Mouse (Mus musculus) layer of hippocampus, adult 11-12 months (tissue): ENCODE results near the gene Ghrhr.

Experiments used
- DNase-seq: peaks from one replicate; pipeline ENCODE4 v3.0.0; 2022; ENCODE audit warnings: low spot score

The Ghrhr gene

DNA sequence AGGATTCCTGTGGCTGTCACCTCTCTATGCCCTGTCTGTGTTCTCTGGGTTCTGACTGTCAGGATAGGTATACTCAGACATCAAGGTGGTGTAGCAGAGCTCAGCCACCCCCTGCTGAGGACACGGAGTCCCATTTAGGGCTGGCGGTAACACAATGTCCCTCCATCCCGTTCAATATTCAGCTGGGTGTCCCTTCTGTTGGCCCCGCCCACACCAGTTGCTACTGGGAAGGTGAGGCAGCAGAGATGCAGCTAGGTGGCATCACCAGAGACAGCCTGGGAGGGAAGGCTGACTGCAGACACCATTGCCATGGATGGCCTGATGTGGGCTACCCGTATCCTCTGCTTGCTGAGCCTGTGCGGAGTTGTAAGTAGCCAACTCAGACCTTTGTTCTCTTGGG lies at the start of gene Ghrhr:
Gene Ghrhr, plus strand, starts transcription at position 220 of the 400 bp plus-strand sequence.
- DNase-seq: no peak

DNA sequence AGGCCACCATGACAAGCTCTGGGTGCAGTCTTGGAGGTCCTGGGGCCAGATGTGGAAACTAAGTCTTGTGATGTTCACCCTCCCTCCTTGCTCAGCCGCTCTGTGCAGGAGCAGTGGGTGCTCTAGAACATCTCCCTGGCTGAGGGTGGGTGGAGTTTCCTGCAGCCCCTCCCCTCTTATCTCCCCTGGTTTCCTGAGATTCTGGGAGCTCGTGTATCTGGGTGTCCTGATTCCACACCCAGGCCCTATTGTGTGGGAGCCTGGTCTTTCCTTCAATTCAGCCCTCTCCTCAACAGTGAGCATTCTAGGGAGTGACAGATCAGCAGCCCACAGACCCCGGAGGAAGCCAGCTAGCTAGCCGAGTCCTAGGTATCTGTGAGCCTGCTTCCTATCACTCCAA lies 49.8 kb upstream of the Ghrhr start:
- no peak for DNase-seq

DNA sequence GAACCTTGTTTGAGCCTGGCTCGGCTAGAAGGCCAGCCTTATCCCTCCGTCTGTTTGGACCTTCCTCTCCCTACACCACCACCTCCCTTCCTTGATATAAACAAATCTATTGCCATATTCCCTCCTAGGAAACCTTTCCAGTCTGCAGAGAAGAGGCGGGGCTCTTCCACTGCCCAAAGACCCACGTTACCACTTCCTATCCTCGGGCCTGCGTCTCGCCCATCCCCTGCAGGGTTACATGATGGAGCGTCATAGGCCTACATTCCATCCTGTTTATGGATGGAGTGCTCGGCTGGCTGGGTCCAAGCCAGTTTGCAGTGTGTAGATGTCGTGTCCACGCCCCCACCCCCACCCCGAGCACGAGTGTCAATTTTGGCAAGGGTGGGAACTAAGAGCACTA lies 48.8 kb upstream of the Ghrhr start:
- no peak for DNase-seq

DNA sequence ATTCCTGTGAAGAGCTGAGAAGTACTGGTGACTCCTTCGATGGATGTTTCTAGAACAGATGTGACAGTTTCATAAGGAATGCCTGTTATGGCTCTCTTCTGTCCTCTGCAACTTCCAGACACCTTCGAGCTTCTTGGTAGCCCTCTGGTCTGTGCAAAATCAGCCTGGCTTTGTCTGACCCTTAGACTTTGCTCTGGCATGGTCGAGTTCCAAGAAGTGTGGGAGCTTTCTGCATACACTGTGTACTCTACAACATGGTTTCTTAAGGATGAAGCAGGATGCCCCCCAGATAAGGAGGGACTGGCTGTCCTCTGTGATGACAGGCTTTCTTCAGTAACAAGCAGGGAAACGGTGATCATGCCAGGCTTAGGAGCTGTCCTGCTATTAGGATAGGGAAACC lies 47.9 kb upstream of the Ghrhr start:
- DNase-seq: no peak

DNA sequence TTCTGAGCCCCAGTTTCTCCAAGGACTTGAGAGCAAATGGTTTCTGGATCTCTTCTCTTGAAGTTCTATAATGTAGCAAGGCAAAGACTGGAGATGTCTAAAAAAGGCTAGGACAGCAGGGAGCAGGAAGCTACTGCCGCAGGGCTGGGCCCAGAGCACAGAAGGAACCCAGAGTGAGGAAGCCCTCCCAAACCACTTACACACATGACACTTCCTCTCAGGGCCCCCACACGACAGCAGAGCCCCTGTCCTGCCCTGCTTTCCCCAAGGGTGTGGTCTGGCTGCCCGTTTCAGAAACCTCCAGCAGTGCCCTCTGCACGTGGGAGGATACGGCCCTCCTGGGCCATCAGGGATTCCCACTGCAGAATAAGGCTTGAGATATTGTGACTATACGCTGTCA lies 44.8 kb upstream of the Ghrhr start:
- no peak for DNase-seq

DNA sequence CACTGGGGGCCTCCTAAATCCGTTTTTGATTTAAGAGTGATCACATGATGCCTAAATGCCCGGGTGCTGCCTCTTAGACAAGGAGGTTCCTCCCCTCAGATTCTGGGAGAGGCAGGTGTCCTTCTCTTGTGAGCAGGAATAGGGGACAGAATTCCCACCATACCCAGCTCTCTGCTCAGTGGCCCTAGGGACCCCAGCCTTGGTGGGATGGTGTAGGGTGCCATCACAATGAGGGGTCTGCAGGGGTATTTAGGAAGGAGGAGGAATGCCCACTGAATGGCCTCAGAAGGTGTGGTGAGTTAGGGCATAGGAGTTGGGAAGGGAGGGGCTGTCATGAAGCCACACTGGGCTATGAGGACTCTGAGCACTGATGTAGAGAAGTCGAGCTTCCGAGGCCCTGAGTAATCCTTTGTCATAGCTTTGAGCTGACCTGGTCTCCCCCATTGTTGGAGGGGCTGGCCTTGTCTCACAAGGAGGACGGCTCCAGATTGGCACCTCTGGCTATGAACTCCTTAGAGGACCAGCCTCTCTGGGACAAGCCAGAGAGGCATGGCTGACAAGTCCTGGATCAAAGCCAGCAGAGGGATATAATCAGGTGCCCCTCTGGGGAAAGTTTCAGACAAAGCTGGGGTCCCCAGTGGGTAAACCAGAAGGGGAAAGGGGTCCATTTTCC lies 43.9 kb upstream of the Ghrhr start:
- no peak for DNase-seq

DNA sequence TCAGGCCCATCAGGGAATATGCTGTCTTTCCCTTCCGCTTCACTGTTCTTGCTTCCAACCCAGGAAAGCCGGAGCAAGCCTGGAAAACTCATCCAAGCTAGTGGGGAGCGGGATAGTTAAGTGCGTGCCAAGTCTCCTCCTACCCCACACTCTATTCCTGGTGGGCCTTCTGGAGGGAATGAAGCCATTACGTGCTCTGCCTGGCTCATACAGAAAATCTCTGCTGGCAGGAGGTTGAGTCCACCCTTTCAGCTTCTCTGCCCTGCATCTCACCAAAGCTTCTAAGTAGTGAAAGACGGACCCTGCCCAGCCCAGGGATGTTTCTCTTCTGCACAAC lies 43.4 kb upstream of the Ghrhr start:
- DNase-seq: no peak

DNA sequence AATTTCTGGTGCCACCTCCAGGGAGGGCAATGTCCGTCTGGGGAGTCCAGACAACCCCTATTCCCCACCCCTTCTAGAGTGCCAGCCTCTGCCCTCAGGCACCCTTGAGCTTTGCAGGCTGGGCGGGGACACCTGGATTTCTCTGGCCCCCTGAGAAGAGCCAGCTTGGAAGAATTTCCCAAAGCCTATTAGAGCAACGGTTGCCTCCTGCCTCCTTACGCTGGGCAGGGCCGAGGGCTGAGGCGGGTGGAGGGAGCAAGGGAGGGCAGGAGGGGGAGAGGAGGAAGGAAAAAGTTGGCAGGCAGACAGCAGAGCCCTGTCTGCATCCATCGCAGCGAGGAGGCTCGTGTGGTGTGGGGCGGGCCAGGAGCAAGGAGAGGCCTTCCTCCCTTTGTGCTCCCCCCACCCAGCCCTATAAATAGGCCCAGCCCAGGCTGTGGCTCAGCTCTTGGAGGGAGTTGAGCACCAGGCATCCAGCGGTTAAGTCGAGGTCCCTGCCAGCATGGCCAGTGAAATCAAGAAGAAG lies 40.0 kb upstream of the Ghrhr start, which contains the start of gene Aqp1:
Gene Aqp1, plus strand, starts transcription at position 444 of the 526 bp plus-strand sequence.
- DNase-seq: no peak

DNA sequence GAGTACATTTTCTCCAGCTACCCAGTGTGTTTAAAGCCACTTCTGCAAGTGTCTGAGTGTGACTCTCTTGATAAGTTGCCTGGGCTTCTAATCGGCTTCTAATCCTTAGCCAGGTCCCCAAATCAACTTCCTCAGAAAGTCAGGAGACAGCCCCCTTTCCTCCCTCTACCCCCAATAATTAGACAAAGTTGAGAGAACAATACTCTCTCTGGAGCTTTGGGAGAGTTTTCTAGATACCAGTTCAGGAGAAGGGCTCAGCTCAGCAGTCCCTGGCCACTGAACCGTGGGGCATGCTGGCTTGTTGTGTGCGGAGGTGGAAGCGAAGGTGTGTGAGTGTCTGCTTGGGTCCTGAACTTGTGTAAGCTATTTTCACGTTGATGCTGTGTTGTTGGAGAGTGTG lies 38.9 kb upstream of the Ghrhr start:
- DNase-seq: no peak

DNA sequence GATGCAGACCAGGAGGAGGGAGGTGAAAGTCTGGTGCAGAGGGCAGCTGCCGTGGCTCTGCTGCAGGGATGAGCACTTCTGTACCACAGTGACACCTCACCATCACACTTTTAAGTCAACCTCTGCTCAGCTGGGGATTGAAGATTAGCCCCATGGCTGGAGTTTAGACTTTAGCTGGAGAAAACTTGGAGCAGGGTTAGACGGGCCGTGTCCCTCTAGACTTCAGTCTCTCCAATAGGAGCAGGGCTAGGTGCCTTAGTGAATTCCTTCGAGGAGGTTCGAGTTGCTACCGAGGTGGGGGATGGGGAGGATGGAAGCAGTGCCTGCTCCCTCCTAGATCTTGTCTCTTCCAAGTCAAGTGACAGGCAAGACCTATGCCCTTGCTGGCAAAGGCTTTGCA lies 38.0 kb upstream of the Ghrhr start:
- no peak for DNase-seq

DNA sequence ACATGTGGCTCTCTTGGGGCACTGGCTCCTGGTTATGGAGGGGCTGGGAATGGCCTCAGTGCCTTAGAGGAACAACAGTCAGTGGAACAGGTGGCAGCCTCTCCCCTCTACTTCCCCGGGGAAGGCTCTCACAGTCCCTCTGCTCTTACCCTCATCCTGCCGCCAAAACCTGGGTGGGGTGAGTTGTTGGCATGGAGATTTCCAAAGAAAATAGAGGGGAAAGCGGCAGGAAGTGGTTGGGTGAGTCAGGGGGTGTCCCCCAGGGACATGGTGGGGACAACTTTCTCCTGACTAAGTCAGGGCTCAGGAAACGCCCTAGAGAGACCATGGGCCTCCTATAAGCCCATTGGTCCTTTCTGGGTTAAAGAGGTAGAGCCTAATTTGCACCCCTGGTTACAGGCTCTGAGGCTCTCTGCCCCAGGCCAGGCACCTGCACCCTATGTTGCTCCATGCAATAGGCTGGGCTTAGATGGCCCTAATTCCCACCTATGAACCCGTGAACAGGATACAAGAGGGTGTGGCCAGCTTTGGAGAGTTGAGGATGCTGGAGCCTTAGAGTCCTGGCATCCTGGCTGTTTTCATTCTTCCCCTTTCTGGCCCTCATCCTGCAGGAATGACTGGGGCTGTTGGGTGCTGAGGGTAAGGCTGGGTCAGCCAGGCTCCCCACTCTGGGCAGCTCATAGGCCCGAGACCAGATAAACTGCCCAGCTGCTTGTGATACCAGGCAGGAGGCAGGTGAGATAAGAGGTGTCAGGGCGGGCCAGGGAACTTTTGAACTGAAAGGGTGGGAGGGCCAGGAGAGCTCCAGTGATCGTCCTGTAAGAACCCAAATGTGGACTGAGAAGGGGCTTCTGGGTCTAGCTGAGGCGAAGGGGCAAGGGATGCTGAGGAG lies 36.9 kb upstream of the Ghrhr start:
- no peak for DNase-seq

DNA sequence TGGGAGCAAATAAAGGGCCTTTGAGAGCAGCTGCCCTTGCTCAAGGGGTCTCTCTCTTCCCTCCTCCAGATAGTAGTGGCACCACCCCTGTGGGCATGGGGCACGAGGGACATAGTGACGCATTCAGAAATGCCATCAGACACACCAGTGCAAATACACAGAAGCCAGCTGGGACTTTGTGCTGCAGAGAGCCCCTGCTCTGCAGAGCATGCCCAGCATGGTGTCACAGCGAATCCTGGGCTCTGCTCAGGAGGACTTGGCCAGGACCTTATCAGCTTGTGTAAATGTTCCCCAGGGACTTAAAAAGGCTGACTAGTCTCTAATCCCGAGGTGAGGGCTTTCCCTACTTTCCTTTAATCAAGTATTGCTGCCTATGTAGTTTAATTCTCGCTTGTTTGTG lies 34.4 kb upstream of the Ghrhr start:
- DNase-seq: no peak

DNA sequence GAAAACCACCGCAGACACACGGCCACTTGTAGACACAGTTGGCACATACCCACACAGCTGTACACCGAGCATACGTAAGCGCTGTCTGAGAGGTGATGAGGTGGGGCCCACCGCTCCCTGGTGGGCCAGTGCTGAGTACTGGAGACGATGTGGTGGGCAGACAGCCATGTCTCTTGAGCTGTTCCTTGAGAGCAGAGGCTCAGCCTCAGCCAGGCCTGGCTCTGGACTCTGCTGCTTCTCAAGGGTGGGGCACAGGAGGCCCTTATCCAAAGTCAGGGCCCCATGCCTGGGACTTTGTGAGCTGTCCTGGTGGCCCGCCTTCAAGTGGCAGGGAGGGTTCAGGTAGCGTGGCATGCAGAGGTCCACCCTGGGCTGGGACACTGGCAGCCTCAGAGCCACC lies 33.8 kb upstream of the Ghrhr start:
- DNase-seq: no peak

DNA sequence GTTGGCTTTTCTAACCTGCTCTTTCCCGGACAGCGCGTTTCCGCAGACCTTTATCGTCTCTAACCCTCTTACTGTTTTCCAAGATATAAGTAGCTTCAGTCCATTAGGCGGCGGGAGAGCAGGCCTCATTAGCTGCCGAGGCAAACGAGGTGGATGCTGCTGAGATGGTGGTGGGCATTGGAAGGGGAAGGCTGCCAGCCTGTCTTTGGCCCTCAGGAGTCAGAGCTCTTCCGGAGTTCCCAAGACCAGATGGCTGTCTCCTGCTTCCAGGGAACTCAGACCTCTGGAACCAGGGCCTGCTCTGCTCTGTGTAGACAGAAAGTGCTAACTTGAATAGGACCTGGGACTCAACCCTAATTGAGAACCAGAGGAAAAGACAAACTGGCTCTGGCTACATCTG lies 32.6 kb upstream of the Ghrhr start:
- no peak for DNase-seq

DNA sequence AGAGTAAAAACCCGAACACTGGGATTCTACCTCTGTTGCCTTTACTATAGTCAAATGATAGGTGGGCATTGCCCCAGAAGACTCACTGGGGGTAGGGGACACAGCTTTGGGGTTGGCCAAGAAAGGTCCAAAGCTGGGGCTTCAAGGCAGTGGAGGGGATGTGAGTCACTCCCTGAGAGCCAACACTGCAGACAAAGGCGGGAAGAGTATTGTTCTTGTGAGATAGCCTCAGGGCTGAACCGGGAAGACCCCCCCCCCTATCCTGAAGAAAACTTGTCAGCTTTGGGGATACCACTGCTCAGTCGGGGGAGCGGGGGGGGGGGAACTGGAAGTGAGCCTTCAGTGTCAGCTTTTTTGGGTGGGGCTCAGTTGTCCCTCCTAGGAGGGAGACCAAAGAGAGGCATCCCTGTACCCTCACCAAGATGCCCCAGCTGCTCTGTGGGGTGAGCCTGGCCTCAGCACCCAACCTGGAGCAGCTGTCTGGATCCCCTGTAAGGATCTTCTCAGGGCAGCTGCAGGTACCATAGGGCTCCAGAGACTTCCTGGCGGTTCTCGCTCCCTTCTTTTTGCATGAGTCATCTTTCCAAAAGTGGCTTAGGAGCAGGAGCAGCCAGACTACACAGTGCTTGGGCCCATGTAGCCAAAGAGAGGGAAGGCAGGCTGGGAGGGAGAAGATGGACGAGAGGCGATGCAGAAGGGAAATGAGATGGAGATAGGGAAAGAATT lies 31.6 kb upstream of the Ghrhr start:
- DNase-seq: no peak

DNA sequence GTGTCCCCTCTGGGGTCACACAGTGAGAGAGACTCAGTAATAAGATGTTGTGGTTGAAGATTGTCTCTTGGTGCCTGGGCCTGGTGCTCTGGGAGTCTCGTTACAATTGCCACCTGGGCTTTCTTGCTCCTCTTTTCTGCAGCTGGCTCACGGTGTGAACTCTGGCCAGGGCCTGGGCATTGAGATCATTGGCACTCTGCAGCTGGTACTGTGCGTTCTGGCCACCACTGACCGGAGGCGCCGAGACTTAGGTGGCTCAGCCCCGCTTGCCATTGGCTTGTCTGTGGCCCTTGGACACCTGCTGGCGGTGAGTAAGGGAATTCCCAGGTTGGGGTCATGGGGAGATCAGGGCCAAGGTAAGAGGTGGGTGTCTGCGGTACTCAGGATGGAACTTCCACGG lies 30.8 kb upstream of the Ghrhr start:
- DNase-seq: no peak

DNA sequence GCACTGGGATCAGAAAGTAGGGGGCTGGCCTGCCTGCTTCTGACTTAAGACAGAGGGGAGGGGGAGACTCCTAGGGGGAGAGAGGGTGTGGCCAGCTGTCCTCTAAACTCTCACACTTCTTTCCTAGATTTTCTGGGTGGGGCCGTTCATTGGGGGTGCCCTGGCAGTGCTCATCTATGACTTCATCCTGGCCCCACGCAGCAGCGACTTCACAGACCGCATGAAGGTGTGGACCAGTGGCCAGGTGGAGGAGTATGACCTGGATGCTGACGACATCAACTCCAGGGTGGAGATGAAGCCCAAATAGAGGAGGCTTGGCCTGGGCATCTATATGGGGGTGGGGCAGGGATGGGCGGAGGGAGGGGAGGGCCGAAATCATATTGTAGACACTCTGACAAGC lies 29.6 kb upstream of the Ghrhr start:
- no peak for DNase-seq

DNA sequence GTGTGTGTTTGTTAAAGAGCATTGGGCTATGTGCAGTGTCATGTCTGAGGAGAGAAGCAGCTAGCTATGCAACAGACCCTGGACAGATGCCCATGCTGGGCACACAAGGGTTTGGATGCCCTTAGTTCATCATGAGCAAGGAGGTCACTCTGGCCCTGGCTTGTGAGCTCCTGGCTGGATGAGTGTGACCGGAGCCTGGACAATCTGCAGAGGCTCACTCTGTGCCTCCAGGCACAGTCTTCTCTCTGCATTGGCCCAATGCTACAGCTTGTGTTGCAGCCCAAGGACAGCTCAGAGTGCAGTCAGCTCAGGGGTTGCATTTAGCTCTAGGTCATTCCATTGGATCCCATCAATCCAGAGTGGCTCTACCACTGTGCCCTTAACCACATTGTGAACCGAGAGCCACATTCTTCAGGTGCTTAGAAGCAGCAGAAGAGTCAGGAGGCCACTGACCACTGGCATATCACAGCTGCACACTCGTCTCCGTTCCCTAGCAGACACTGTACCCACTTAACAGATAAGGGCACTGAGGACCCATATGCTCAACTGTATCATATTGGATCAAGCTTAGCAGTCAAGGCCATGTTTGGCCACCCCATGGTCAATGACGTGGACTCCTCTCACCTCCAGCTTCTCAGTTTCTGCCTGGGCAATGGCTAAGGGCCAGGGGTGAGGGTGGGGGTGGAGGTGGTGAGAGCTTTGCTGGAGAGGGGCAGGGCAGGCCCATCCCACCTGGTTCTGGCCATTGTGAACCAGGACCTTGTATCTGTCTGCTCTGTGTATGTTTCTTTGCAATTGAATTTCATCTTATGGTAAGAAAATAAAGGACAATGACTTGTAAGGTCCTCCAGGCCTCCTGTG lies 28.2 kb upstream of the Ghrhr start:
- no peak for DNase-seq

DNA sequence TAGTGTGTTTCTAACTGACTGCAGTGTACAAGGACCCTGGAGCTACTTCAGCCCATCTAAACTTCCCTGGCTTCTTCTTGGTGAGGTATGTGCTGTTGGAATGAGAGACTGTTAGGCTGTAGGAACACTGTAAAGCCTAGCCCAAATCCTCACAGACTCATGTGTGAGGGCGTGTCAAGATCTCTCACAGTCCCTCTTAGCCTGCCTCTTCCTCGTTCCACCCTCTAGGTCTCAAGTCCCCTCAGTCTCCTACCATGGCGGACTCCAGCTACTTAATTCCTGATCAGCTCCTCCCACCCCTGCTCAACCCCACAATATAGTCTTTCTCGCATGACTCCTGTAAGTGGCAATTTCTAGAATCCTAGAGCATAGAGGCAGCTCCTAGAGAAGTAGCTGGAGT lies 26.9 kb upstream of the Ghrhr start:
- no peak for DNase-seq

DNA sequence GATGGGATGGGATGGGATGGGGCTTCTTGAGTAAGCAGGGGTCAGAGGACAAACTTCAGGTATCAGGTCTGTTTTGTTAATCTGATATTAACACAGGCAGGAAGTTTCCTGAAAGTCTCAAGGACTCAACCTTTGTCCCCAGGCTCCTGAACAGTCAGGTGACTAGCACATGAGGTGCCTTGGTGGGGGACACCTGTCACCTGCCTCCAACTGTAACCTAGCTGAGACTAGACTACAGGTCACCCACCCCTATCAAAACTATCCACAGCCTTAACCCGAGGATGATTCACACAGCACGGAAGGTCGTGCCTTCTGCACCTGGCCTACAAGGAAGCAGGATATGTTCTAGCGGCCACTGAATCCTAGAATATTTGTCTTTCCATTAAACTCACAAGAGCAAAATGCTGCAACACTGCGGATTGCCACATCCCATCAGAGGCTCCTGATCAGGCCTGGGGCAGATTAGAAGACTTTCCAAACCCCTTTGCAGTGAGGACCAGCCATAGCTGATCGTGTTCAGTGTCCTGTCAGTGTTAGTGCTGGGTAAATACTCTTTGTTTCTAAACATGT lies 25.6 kb upstream of the Ghrhr start:
- no peak for DNase-seq

DNA sequence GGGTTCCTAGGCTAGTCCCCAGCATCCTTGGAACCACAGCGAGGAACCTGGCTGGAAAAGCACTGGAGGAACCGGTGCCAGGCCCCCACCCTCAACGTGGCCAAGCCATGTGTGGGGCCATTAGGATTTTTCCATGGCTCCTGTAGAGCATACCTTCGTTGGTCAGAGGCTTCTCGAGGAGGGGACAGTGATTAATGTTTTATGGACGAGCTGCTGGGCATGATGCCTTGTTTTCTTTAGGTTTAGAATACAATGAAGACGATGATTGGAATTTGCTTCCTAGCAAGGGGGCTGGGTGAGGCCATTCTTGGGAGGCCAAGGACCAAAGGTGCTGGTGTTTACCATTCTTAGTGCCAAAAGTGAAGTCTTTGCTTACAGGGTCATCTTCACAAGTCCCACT lies 24.4 kb upstream of the Ghrhr start:
- DNase-seq: no peak
